Mouse (Mus musculus): ENCODE measurements at regions not wholly inside any gene's neighbourhood (a gene's known extent, or its start where the extent isn't known, plus 50 kb on each side); places are given as distances from the start of the nearest gene placed in this dataset.

DNA sequence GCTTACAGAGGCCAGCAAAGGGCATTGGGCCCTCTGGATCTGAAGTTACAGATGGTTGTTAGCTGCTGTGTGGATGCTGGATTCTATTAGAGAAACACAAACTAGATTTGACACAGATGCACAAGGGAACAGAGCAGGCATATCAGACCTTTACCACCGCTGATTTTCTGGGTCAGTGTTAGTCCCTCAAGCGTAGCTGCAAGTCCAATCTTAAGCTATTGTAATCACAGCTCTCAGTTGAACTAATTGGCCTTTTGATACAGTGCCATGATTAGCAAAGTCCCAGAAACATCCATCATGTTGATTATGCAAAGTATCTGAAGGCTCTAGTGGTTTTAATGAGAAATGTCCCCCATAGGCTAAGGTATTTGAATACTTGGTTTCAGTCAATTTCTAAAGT, 54.2 kb upstream of the Plppr5 start:
- no peak overlapping the region for H3K27ac ChIP-seq (ENCODE audit: low read length)
- H3K9me3 ChIP-seq (ENCODE audit: control insufficient read depth, low read length), result no peaks in the 10 kb centered on the region
- H3K36me3 ChIP-seq (ENCODE audit: control insufficient read depth, insufficient read depth), result no peaks in the 10 kb centered on the region
- no peak overlapping the region for H3K9ac ChIP-seq (replicated peaks; ENCODE audit: low read depth, low read length)
- WGBS, result 36% methylated on average over 2 of the region's 2 CpGs
- H3K4me3 ChIP-seq (replicated peaks; ENCODE audit: low read length), result no peak overlapping the region
- H3K27me3 ChIP-seq (replicated peaks; ENCODE audit: control insufficient read depth, insufficient read depth, low read length), result no peaks in the 10 kb centered on the region
- H3K4me2 ChIP-seq (ENCODE audit: low read length), result no peak overlapping the region
- peaks cover 3% of the 10 kb centered on the region; the same call in 1 of the 2 replicates for H3K4me1 ChIP-seq (replicated peaks; ENCODE audit: control insufficient read depth, insufficient read depth, low read length)
- no peak for ATAC-seq

DNA sequence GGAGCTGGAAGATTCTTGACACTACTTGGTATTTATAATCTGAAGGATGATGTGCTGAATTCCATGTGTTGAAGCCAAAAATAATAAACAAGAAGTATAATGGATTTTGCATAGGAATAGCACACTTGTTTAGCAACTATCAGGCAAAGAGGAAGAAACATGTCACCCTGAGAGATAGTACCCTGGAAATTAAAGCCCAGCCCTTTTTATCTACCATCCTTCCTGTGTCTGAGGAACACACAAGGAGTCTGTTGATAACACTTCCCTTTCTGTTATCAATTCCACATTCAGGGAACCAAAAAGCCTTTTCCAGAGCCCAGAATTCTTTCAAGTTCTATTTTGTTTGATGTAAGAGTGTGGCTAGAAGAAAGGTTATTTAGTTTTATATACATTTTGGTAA, 66.5 kb upstream of the Plppr5 start:
- ATAC-seq, result no peak
- Histone ChIP-seq H3K27me3 (replicated peaks; ENCODE audit: control insufficient read depth, insufficient read depth, low read length) (no peaks in the 10 kb centered on the region), H3K4me1 (replicated peaks; ENCODE audit: control insufficient read depth, insufficient read depth, low read length) (no peaks in the 10 kb centered on the region), H3K4me2 (ENCODE audit: low read length) (no peak overlapping the region), H3K36me3 (ENCODE audit: control insufficient read depth, insufficient read depth) (no peaks in the 10 kb centered on the region), H3K9ac (replicated peaks; ENCODE audit: low read depth, low read length) (no peak overlapping the region), H3K9me3 (ENCODE audit: control insufficient read depth, low read length) (no peaks in the 10 kb centered on the region), H3K4me3 (replicated peaks; ENCODE audit: low read length) (no peak overlapping the region), H3K27ac (ENCODE audit: low read length) (no peak overlapping the region)

DNA sequence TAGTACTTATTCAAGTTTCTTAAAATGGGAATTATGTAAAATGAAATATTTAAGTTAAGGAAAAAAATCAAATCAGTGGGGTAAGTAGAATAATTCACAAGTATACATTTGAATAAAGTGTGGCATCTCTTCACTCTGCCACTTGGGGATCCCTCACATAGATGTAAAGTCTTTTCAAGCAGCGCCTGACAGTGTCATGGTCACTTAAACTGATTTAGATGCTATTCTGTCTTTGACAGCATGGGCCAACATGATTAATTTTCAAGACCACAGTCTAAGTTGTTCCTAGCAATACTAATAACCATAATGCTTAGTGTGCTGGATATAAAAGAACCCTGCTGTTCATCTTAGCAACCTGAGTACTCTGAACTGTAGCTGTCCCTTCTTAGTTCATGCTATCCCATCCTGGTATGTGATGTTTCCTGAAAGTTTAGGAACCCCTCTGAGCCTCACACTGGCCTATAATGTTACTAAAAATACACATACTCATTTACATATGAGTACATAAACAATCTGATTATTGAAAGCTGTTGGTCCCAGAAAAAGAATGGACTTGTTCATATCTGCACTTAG, 68.4 kb upstream of the Plppr5 start:
- no peak for ATAC-seq
- Histone ChIP-seq H3K27me3 (replicated peaks; ENCODE audit: control insufficient read depth, insufficient read depth, low read length) (no peaks in the 10 kb centered on the region), H3K9ac (replicated peaks; ENCODE audit: low read depth, low read length) (no peak overlapping the region), H3K36me3 (ENCODE audit: control insufficient read depth, insufficient read depth) (no peaks in the 10 kb centered on the region), H3K4me2 (ENCODE audit: low read length) (no peak overlapping the region), H3K27ac (ENCODE audit: low read length) (no peak overlapping the region), H3K9me3 (ENCODE audit: control insufficient read depth, low read length) (no peaks in the 10 kb centered on the region), H3K4me1 (replicated peaks; ENCODE audit: control insufficient read depth, insufficient read depth, low read length) (no peaks in the 10 kb centered on the region), H3K4me3 (replicated peaks; ENCODE audit: low read length) (no peak overlapping the region)
- 71% methylated on average over 1 of the region's 1 CpGs for WGBS

DNA sequence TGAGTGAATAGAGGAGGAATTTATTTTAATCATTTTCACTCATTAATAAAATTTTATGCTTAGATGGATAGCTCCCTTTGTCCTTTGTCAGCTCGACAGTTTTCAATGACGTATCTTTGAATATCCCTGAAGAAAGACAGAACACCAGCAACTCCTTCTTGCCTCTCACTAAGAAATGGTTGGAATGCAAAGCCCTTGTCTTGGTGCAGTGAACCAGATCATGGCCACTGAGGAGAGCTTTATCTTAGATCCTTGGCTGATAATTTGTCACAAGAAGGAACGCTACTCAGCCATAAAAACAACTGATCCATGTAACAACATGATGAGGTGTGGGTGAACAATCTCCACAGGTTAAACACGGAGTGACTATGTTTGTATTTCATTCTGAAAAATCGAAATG, 73.5 kb upstream of the Plppr5 start:
- Histone ChIP-seq H3K9me3 (ENCODE audit: control insufficient read depth, low read length) (no peaks in the 10 kb centered on the region), H3K36me3 (ENCODE audit: control insufficient read depth, insufficient read depth) (no peaks in the 10 kb centered on the region), H3K4me3 (replicated peaks; ENCODE audit: low read length) (no peak overlapping the region), H3K4me2 (ENCODE audit: low read length) (no peak overlapping the region), H3K27me3 (replicated peaks; ENCODE audit: control insufficient read depth, insufficient read depth, low read length) (no peaks in the 10 kb centered on the region), H3K4me1 (replicated peaks; ENCODE audit: control insufficient read depth, insufficient read depth, low read length) (no peaks in the 10 kb centered on the region), H3K27ac (ENCODE audit: low read length) (no peak overlapping the region), H3K9ac (replicated peaks; ENCODE audit: low read depth, low read length) (no peak overlapping the region)
- WGBS, result 24% methylated on average over 5 of the region's 5 CpGs
- ATAC-seq, result no peak

DNA sequence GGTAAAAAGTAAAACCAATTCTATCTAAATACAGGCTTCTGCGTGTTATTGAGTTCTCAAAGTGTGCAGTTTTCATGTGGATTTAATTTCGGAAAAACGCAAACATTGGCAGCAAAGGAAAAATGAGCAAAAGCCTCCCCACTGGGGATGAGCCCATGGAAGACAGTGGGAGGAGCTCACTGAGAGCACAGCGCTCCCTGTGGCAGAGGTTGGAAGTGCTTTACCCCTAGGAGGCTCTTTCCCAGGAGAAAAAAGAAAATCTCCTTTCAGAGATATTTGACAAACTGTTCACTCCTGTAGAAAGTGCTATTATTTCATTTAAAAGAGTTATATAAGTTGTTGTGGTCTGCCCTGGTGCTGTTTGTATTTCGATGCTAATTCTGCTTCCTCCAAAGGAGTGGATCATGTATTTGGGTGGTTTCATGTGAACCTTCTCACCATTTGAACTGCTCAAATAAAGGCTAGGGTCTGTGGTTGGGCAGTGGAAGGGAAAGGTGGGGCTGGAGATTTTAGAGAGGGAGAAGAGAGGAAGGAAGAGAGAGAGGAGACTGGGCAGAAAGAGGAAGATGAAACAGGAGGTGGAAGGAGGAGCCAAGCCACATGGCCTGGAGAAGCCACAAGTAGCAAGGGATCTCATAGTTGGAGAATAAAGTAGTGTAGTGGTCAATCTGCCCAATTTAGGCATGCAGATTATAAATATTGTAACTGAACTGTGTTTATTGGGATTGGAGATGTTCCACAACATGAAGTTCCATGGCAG, 76.3 kb upstream of the Plppr5 start:
- Histone ChIP-seq H3K4me3 (replicated peaks; ENCODE audit: low read length) (no peak overlapping the region), H3K9me3 (ENCODE audit: control insufficient read depth, low read length) (no peaks in the 10 kb centered on the region), H3K9ac (replicated peaks; ENCODE audit: low read depth, low read length) (no peak overlapping the region), H3K4me2 (ENCODE audit: low read length) (no peak overlapping the region), H3K27me3 (replicated peaks; ENCODE audit: control insufficient read depth, insufficient read depth, low read length) (no peaks in the 10 kb centered on the region), H3K36me3 (ENCODE audit: control insufficient read depth, insufficient read depth) (no peaks in the 10 kb centered on the region), H3K4me1 (replicated peaks; ENCODE audit: control insufficient read depth, insufficient read depth, low read length) (no peaks in the 10 kb centered on the region), H3K27ac (ENCODE audit: low read length) (no peak overlapping the region)
- no peak for ATAC-seq
- WGBS, result 83% methylated on average over 5 of the region's 5 CpGs

DNA sequence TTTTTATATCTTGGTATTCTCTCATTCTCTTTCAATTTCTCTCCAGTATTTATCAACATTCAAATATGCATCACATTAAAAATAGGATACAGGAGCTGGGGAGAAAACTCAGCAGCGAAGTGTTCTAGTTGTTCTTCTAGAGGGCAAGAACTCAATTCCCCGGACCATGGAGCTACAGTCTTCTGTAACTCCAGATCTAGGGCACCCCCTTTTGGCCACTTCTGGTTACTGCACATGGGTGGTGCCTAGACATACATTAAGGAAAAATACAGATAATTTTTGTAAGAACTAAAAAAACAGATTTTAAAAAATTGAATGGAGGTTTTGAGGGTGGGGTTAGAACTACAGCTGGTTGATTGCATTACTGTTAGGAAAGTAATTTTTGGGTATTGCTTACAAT, 80.5 kb upstream of the Plppr5 start:
- no peaks in the 10 kb centered on the region for H3K36me3 ChIP-seq (ENCODE audit: control insufficient read depth, insufficient read depth)
- ATAC-seq, result no peak
- no peak overlapping the region for H3K9ac ChIP-seq (replicated peaks; ENCODE audit: low read depth, low read length)
- H3K27ac ChIP-seq (ENCODE audit: low read length), result no peak overlapping the region
- H3K4me1 ChIP-seq (replicated peaks; ENCODE audit: control insufficient read depth, insufficient read depth, low read length), result no peaks in the 10 kb centered on the region
- no peak overlapping the region for H3K4me2 ChIP-seq (ENCODE audit: low read length)
- no peaks in the 10 kb centered on the region for H3K9me3 ChIP-seq (ENCODE audit: control insufficient read depth, low read length)
- H3K4me3 ChIP-seq (replicated peaks; ENCODE audit: low read length), result no peak overlapping the region
- 72% methylated on average over 2 of the region's 2 CpGs for WGBS
- no peaks in the 10 kb centered on the region for H3K27me3 ChIP-seq (replicated peaks; ENCODE audit: control insufficient read depth, insufficient read depth, low read length)

DNA sequence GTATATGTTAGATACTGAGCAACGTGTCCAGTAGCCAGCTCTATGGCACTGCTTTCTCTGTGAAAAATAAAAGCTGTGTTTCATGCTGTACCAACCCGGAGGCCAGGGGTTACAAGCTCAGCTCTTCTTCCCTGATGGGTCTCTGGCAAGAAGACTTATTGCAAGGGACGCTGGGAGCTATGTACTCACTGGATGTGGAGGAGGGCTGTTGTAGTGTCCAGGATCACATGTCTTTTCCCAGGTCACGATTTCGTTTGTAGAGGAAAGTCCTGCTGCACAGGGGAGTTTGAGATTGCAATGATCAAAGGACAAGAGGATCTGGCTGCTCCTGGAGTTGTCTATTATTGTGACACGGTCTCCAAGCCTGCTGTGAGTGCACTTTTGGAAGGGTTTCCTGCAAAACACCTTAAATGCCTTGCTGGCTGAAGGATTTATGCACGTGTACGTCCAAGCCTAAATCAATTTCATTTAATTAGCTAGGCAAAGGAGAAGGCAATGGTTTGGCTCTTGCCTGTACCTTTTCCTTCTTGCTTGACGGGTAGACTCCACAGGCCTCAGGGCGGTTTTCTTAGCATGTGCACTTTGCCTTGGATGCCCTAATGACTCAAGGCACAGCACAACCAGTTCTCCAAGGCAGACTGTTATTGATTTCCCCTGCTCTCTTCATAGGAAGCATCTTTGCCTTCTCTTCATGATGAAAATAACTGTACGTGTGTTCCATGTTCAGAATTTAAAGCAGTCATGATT, 87.2 kb upstream of the Plppr5 start:
- H3K9ac ChIP-seq (replicated peaks; ENCODE audit: low read depth, low read length), result no peak overlapping the region
- H3K36me3 ChIP-seq (ENCODE audit: control insufficient read depth, insufficient read depth), result no peaks in the 10 kb centered on the region
- WGBS, result 77% methylated on average over 11 of the region's 11 CpGs
- ATAC-seq, result no peak
- H3K4me1 ChIP-seq (replicated peaks; ENCODE audit: control insufficient read depth, insufficient read depth, low read length), result no peaks in the 10 kb centered on the region
- no peak overlapping the region for H3K27ac ChIP-seq (ENCODE audit: low read length)
- H3K9me3 ChIP-seq (ENCODE audit: control insufficient read depth, low read length), result no peaks in the 10 kb centered on the region
- H3K4me2 ChIP-seq (ENCODE audit: low read length), result no peak overlapping the region
- H3K4me3 ChIP-seq (replicated peaks; ENCODE audit: low read length), result no peak overlapping the region
- H3K27me3 ChIP-seq (replicated peaks; ENCODE audit: control insufficient read depth, insufficient read depth, low read length), result no peaks in the 10 kb centered on the region

DNA sequence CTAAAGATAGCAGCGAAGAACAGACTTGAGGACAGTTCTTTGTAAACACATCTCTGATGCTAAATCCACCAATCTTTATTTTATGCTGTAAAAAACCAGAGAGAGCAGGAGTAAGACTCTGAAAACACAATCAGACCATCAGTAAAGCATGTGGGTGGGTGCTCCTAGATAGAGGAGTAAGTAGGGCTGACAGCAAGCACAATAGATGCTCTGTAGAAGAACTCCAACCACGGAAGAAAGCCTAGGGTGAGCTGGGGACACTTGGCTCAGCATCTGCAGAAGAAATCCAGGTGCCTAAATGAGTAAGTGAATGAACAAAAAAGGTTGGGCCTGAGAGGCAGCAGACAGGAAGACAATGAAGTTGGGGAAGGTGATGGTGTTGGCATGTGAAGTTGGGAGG, 88.3 kb upstream of the Plppr5 start:
- WGBS, result 84% methylated on average over 2 of the region's 2 CpGs
- no peaks in the 10 kb centered on the region for H3K4me1 ChIP-seq (replicated peaks; ENCODE audit: control insufficient read depth, insufficient read depth, low read length)
- no peaks in the 10 kb centered on the region for H3K36me3 ChIP-seq (ENCODE audit: control insufficient read depth, insufficient read depth)
- no peak overlapping the region for H3K27ac ChIP-seq (ENCODE audit: low read length)
- H3K9me3 ChIP-seq (ENCODE audit: control insufficient read depth, low read length), result no peaks in the 10 kb centered on the region
- H3K4me2 ChIP-seq (ENCODE audit: low read length), result no peak overlapping the region
- H3K27me3 ChIP-seq (replicated peaks; ENCODE audit: control insufficient read depth, insufficient read depth, low read length), result no peaks in the 10 kb centered on the region
- no peak overlapping the region for H3K9ac ChIP-seq (replicated peaks; ENCODE audit: low read depth, low read length)
- H3K4me3 ChIP-seq (replicated peaks; ENCODE audit: low read length), result no peak overlapping the region
- ATAC-seq, result no peak

DNA sequence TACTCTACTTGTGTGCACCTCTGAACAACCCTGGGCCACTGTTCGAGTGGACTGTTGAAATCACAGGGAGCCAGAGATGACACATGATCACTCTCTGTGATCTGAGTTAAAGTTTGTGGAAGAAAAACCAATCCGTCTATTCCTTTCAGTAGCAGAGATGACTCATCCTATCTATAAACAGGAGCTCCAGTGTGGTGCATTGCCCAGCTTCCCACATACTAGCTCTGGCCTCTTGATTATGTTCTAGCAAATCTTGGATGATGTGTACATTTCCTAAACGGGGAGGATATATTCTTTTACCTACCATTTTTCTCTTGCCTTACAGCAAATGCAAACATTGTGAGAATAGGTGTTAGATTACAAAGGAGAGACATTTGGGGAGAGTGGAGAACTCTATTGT, 94.5 kb upstream of the Plppr5 start:
- Histone ChIP-seq H3K9me3 (ENCODE audit: control insufficient read depth, low read length) (no peaks in the 10 kb centered on the region), H3K4me3 (replicated peaks; ENCODE audit: low read length) (no peak overlapping the region), H3K4me2 (ENCODE audit: low read length) (no peak overlapping the region), H3K36me3 (ENCODE audit: control insufficient read depth, insufficient read depth) (no peaks in the 10 kb centered on the region), H3K27ac (ENCODE audit: low read length) (no peak overlapping the region), H3K4me1 (replicated peaks; ENCODE audit: control insufficient read depth, insufficient read depth, low read length) (no peaks in the 10 kb centered on the region), H3K9ac (replicated peaks; ENCODE audit: low read depth, low read length) (no peak overlapping the region), H3K27me3 (replicated peaks; ENCODE audit: control insufficient read depth, insufficient read depth, low read length) (no peaks in the 10 kb centered on the region)
- WGBS, result 78% methylated on average over 3 of the region's 3 CpGs
- ATAC-seq, result no peak

All from forebrain, embryonic 16.5 days (tissue).